Mouse (Mus musculus): ENCODE results near the gene Usp12.

DNA sequence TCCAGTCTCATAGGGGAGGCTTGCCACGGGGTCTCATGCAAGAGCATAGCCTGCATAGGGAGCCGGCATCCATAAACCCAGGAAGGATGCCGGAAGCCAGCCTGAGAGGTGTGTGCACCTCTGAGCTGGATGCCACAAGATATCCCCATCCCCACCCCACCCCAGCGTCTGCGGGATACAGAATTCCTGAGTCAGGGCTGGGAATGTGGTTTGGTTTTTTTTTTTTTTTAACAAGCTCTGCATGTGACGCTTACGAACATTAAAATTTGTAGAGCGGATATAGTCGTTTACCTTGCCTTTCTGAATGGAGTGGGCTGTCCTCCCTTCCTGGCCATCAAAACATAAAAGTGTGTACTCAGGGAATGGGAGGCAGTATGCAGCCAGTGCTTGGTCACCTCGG is 94.7 kb downstream of the Usp12 start:
- no peak for TF ChIP-seq CTCF (conservative IDR thresholded peaks at IDR 0.05; ENCODE audit: insufficient read depth, insufficient read length, low read depth, low read length)
- TF ChIP-seq POLR2A (IDR thresholded peaks at IDR 0.05; ENCODE audit: low read depth, low read length), result no peak

Data from kidney, adult 2 months (tissue).